Mouse (Mus musculus) erythroblast, embryonic 14.5 days (primary cell): Measurements from ENCODE around the gene Sppl3.

Experiments
- GATA1 ChIP-seq: IDR thresholded peaks from 2 replicates; pipeline ENCODE4 v1.6.1; 2012; ENCODE audit warnings: low read length, inconsistent platforms, mixed read lengths
- TAL1 ChIP-seq: IDR thresholded peaks from 3 replicates; pipeline ENCODE4 v1.6.1; 2012; ENCODE audit warnings: low read length, inconsistent platforms, mixed read lengths

GRCm38 (mm10) chr5:115118961-115119570, 108.1 kb downstream of the Sppl3 start, which contains the start of gene Acads:
- TF ChIP-seq TAL1 (no peak), GATA1 (no peak)
